Mouse (Mus musculus): ENCODE data around the gene Mesd. TPM values are rescaled to one million over a fixed set of nuclear protein-coding genes. Genes with fewer than 3 reads are reported as not detected.
A peak's percentile ranks its signal among the peaks of the same experiment; 100 is the strongest.

The Mesd gene
- polyA plus RNA-seq, 1 experiment from 2014 or later, result 119 TPM

GRCm38 (mm10) chr7:83900519-83900918 is 16.3 kb downstream of the Mesd start:
- Histone ChIP-seq H3K27ac (no peak overlapping the region), H3K4me3 (replicated peaks) (no peak overlapping the region)
- 69% methylated on average over 3 of the region's 3 CpGs for WGBS

GRCm38 (mm10) chr7:83901425-83901824 is 17.2 kb downstream of the Mesd start:
- Histone ChIP-seq H3K9me3 (replicated peaks) (no peaks in the 10 kb centered on the region), H3K4me3 (replicated peaks) (no peak overlapping the region), H3K27me3 (no peaks in the 10 kb centered on the region), H3K27ac (no peak overlapping the region), H3K36me3 (peaks cover 50% of the 10 kb centered on the region), H3K4me2 (no peak overlapping the region), H3K4me1 (no peaks in the 10 kb centered on the region), H3K9ac (no peak overlapping the region)
- WGBS, result 77% methylated on average over 4 of the region's 4 CpGs
- ATAC-seq (replicated peaks; ENCODE audit: low FRiP score), result no peak

More at GRCm38 (mm10) chr7:83900519-83900918, 16.3 kb downstream of the Mesd start:
- Histone ChIP-seq H3K36me3 (peaks cover 58% of the 10 kb centered on the region), H3K4me1 (no peaks in the 10 kb centered on the region), H3K4me2 (no peak overlapping the region), H3K27me3 (no peaks in the 10 kb centered on the region), H3K9me3 (replicated peaks) (no peaks in the 10 kb centered on the region), H3K9ac (no peak overlapping the region)
- no peak for ATAC-seq (replicated peaks; ENCODE audit: low FRiP score)

- no peak for ATAC-seq (replicated peaks; ENCODE audit: low FRiP score)
- Histone ChIP-seq H3K9me3 (replicated peaks) (no peaks in the 10 kb centered on the region), H3K27me3 (no peaks in the 10 kb centered on the region), H3K4me3 (replicated peaks) (no peak overlapping the region), H3K27ac (no peak overlapping the region), H3K9ac (no peak overlapping the region), H3K36me3 (peaks cover 41% of the 10 kb centered on the region), H3K4me1 (no peaks in the 10 kb centered on the region), H3K4me2 (no peak overlapping the region)
- WGBS, result 84% methylated on average over 5 of the region's 5 CpGs
Observed at GRCm38 (mm10) chr7:83902296-83903145, 18.3 kb downstream of the Mesd start.

- H3K9me3 ChIP-seq (replicated peaks), result no peaks in the 10 kb centered on the region
- no peak overlapping the region for H3K27ac ChIP-seq
- H3K4me2 ChIP-seq, result no peak overlapping the region
- no peak for ATAC-seq (replicated peaks; ENCODE audit: low FRiP score)
- H3K27me3 ChIP-seq, result no peaks in the 10 kb centered on the region
- H3K36me3 ChIP-seq, result peaks cover 18% of the 10 kb centered on the region
- 87% methylated on average over 3 of the region's 3 CpGs for WGBS
- H3K4me3 ChIP-seq (replicated peaks), result no peak overlapping the region
- H3K4me1 ChIP-seq, result no peaks in the 10 kb centered on the region
- no peak overlapping the region for H3K9ac ChIP-seq
Observed at GRCm38 (mm10) chr7:83904831-83905230, 20.6 kb downstream of the Mesd start.

- H3K27me3 ChIP-seq, result no peaks in the 10 kb centered on the region
- no peaks in the 10 kb centered on the region for H3K4me1 ChIP-seq
- no peak overlapping the region for H3K4me3 ChIP-seq (replicated peaks)
- H3K27ac ChIP-seq, result no peak overlapping the region
- H3K9ac ChIP-seq, result no peak overlapping the region
- H3K36me3 ChIP-seq, result no peaks in the 10 kb centered on the region
- H3K4me2 ChIP-seq, result no peak overlapping the region
- 62% methylated on average over 3 of the region's 3 CpGs for WGBS
- no peaks in the 10 kb centered on the region for H3K9me3 ChIP-seq (replicated peaks)
- no peak for ATAC-seq (replicated peaks; ENCODE audit: low FRiP score)
Observed at GRCm38 (mm10) chr7:83911909-83912308, 27.6 kb downstream of the Mesd start.

- no peaks in the 10 kb centered on the region for H3K9me3 ChIP-seq (replicated peaks)
- no peak overlapping the region for H3K4me2 ChIP-seq
- H3K4me3 ChIP-seq (replicated peaks), result no peak overlapping the region
- no peaks in the 10 kb centered on the region for H3K27me3 ChIP-seq
- H3K9ac ChIP-seq, result no peak overlapping the region
- WGBS, result 87% methylated on average over 6 of the region's 6 CpGs
- no peaks in the 10 kb centered on the region for H3K4me1 ChIP-seq
- H3K36me3 ChIP-seq, result no peaks in the 10 kb centered on the region
- ATAC-seq (replicated peaks; ENCODE audit: low FRiP score), result no peak
- no peak overlapping the region for H3K27ac ChIP-seq
Observed at GRCm38 (mm10) chr7:83913405-83913932, 29.2 kb downstream of the Mesd start.

- H3K27me3 ChIP-seq, result no peaks in the 10 kb centered on the region
- no peak overlapping the region for H3K27ac ChIP-seq
- H3K4me3 ChIP-seq (replicated peaks), result no peak overlapping the region
- no peak overlapping the region for H3K9ac ChIP-seq
- H3K4me2 ChIP-seq, result no peak overlapping the region
- H3K9me3 ChIP-seq (replicated peaks), result no peaks in the 10 kb centered on the region
- no peak for ATAC-seq (replicated peaks; ENCODE audit: low FRiP score)
- no peaks in the 10 kb centered on the region for H3K4me1 ChIP-seq
- H3K36me3 ChIP-seq, result no peaks in the 10 kb centered on the region
- WGBS, result 77% methylated on average over 9 of the region's 9 CpGs
Observed at GRCm38 (mm10) chr7:83913995-83914394, 29.7 kb downstream of the Mesd start.

GRCm38 (mm10) chr7:83914566-83914965 is 30.3 kb downstream of the Mesd start:
- 3% methylated on average over 3 of the region's 3 CpGs for WGBS
- no peak for ATAC-seq (replicated peaks; ENCODE audit: low FRiP score)
- Histone ChIP-seq H3K36me3 (no peaks in the 10 kb centered on the region), H3K9ac (no peak overlapping the region), H3K27me3 (no peaks in the 10 kb centered on the region), H3K4me1 (no peaks in the 10 kb centered on the region), H3K4me3 (replicated peaks) (no peak overlapping the region), H3K27ac (no peak overlapping the region), H3K9me3 (replicated peaks) (no peaks in the 10 kb centered on the region), H3K4me2 (no peak overlapping the region)

GRCm38 (mm10) chr7:83920241-83920640 is 36.0 kb downstream of the Mesd start:
- H3K4me1 ChIP-seq, result no peaks in the 10 kb centered on the region
- no peaks in the 10 kb centered on the region for H3K9me3 ChIP-seq (replicated peaks)
- H3K36me3 ChIP-seq, result no peaks in the 10 kb centered on the region
- H3K27me3 ChIP-seq, result no peaks in the 10 kb centered on the region
- H3K27ac ChIP-seq, result no peak overlapping the region
- 78% methylated on average over 4 of the region's 4 CpGs for WGBS
- H3K4me3 ChIP-seq (replicated peaks), result no peak overlapping the region
- H3K9ac ChIP-seq, result no peak overlapping the region
- no peak for ATAC-seq (replicated peaks; ENCODE audit: low FRiP score)
- no peak overlapping the region for H3K4me2 ChIP-seq

- Histone ChIP-seq H3K9me3 (replicated peaks) (no peaks in the 10 kb centered on the region), H3K4me2 (no peak overlapping the region), H3K27me3 (no peaks in the 10 kb centered on the region), H3K9ac (no peak overlapping the region), H3K4me1 (no peaks in the 10 kb centered on the region), H3K27ac (no peak overlapping the region), H3K36me3 (no peaks in the 10 kb centered on the region), H3K4me3 (replicated peaks) (no peak overlapping the region)
- WGBS, result 16% methylated on average over 3 of the region's 3 CpGs
- ATAC-seq (replicated peaks; ENCODE audit: low FRiP score), result no peak
Observed at GRCm38 (mm10) chr7:83921637-83922036, 37.4 kb downstream of the Mesd start.

- Histone ChIP-seq H3K4me3 (replicated peaks) (no peak overlapping the region), H3K4me2 (no peak overlapping the region), H3K9me3 (replicated peaks) (no peaks in the 10 kb centered on the region), H3K27ac (no peak overlapping the region), H3K4me1 (no peaks in the 10 kb centered on the region), H3K9ac (no peak overlapping the region), H3K36me3 (no peaks in the 10 kb centered on the region), H3K27me3 (no peaks in the 10 kb centered on the region)
- 77% methylated on average over 3 of the region's 3 CpGs for WGBS
- no peak for ATAC-seq (replicated peaks; ENCODE audit: low FRiP score)
Observed at GRCm38 (mm10) chr7:83939017-83939721, 54.9 kb downstream of the Mesd start.

GRCm38 (mm10) chr7:83940136-83940535 is 55.9 kb downstream of the Mesd start:
- no peak overlapping the region for H3K4me3 ChIP-seq (replicated peaks)
- H3K27me3 ChIP-seq, result no peaks in the 10 kb centered on the region
- 0 out of 2 replicates have a peak, but pooled peaks have one; percentile 6 for ATAC-seq (replicated peaks; ENCODE audit: low FRiP score)
- H3K27ac ChIP-seq, result no peak overlapping the region
- H3K9me3 ChIP-seq (replicated peaks), result no peaks in the 10 kb centered on the region
- 72% methylated on average over 2 of the region's 2 CpGs for WGBS
- H3K9ac ChIP-seq, result no peak overlapping the region
- H3K4me2 ChIP-seq, result no peak overlapping the region
- H3K36me3 ChIP-seq, result no peaks in the 10 kb centered on the region
- no peaks in the 10 kb centered on the region for H3K4me1 ChIP-seq

Data from kidney, embryonic 15.5 days (tissue).